Mouse (Mus musculus): ENCODE measurements around the gene Acsf3.

GRCm38 (mm10) chr8:122777701-122778100 lies 2.4 kb downstream of the Acsf3 start:
- TF ChIP-seq POLR2A (IDR thresholded peaks at IDR 0.05; ENCODE audit: borderline replicate concordance, low read depth, low read length) (no peak), CTCF (IDR thresholded peaks at IDR 0.05; ENCODE audit: low read depth, low read length) (no peak)

Measured in bone marrow macrophage, adult 2 months (primary cell).